Mouse (Mus musculus): ENCODE results near the gene Gm10188.

The Gm10188 gene

GRCm38 (mm10) chr1:132195100-132195499 is 34.5 kb downstream of the Gm10188 start:
- no peak for DNase-seq (ENCODE audit: low spot score)

GRCm38 (mm10) chr1:132194624-132195023 is 34.9 kb downstream of the Gm10188 start:
- no peak for DNase-seq (ENCODE audit: low spot score)

- no peak for DNase-seq (ENCODE audit: low spot score)
Measured at GRCm38 (mm10) chr1:132193806-132194205, 35.8 kb downstream of the Gm10188 start.

GRCm38 (mm10) chr1:132191786-132192680 is 37.5 kb downstream of the Gm10188 start:
- no peak for DNase-seq (ENCODE audit: low spot score)

GRCm38 (mm10) chr1:132191093-132191785 is 38.3 kb downstream of the Gm10188 start, which contains the start of the genes Lemd1 and AC124108.1:
Lemd1 (plus strand) TSS chr1:132191431.
AC124108.1 (plus strand) TSS chr1:132191457.
- no peak for DNase-seq (ENCODE audit: low spot score)

- no peak for DNase-seq (ENCODE audit: low spot score)
Measured at GRCm38 (mm10) chr1:132190621-132191092, 38.9 kb downstream of the Gm10188 start.

- DNase-seq (ENCODE audit: low spot score) = no peak
Measured at GRCm38 (mm10) chr1:132190040-132190513, 39.5 kb downstream of the Gm10188 start.

GRCm38 (mm10) chr1:132189231-132189630 is 40.3 kb downstream of the Gm10188 start:
- DNase-seq (ENCODE audit: low spot score) = no peak

GRCm38 (mm10) chr1:132188442-132189066 is 41.0 kb downstream of the Gm10188 start:
- DNase-seq (ENCODE audit: low spot score) = no peak

- DNase-seq (ENCODE audit: low spot score) = no peak
Measured at GRCm38 (mm10) chr1:132186303-132186702, 43.3 kb downstream of the Gm10188 start.

All from T-cell, adult 2 months (primary cell).